Mouse (Mus musculus): ENCODE measurements at regions not wholly inside any gene's neighbourhood (a gene's known extent, or its start where the extent isn't known, plus 50 kb on each side); places are given as distances from the start of the nearest gene placed in this dataset.

GRCm38 (mm10) chr4:34484273-34484672, 66.5 kb upstream of the Akirin2 start:
- no peak for DNase-seq (ENCODE audit: inconsistent age in 2 of 2, low spot score in 1 of 2)

- no peak for DNase-seq (ENCODE audit: inconsistent age in 2 of 2, low spot score in 1 of 2)
Measured at GRCm38 (mm10) chr4:34485574-34485973, 65.2 kb upstream of the Akirin2 start.

- DNase-seq (ENCODE audit: inconsistent age in 2 of 2, low spot score in 1 of 2): peak in 1 of 2 experiments; percentile 31
Measured at GRCm38 (mm10) chr4:34494961-34495723, 55.6 kb upstream of the Akirin2 start.

GRCm38 (mm10) chr4:34498325-34498724, 52.4 kb upstream of the Akirin2 start:
- DNase-seq (ENCODE audit: inconsistent age in 2 of 2, low spot score in 1 of 2): no peak

GRCm38 (mm10) chr4:34498781-34499180, 52.0 kb upstream of the Akirin2 start:
- no peak for DNase-seq (ENCODE audit: inconsistent age in 2 of 2, low spot score in 1 of 2)

- DNase-seq (ENCODE audit: inconsistent age in 2 of 2, low spot score in 1 of 2): no peak
Measured at GRCm38 (mm10) chr4:34499731-34500130, 51.0 kb upstream of the Akirin2 start.

Data from adrenal gland, adult (tissue).